Mouse (Mus musculus) adrenal gland, adult (tissue): ENCODE measurements at regions not wholly inside any gene's neighbourhood (a gene's known extent, or its start where the extent isn't known, plus 50 kb on each side); places are given as distances from the start of the nearest gene placed in this dataset.
A peak's percentile ranks its signal among the peaks of the same experiment; 100 is the strongest.
"Not testable (repeated sequence)": the region's sequence is repeated elsewhere in the genome, so short reads cannot be mapped to it uniquely, and the experiment has no call there.

Experiments
- DNase-seq, 2 experiments: peaks; one replicate each; pipeline ENCODE4 v3.0.0; 2022 to 2023; ENCODE audit warnings: low spot score in 1 of 2; ENCODE audit not compliant: inconsistent age in 2 of 2

DNA sequence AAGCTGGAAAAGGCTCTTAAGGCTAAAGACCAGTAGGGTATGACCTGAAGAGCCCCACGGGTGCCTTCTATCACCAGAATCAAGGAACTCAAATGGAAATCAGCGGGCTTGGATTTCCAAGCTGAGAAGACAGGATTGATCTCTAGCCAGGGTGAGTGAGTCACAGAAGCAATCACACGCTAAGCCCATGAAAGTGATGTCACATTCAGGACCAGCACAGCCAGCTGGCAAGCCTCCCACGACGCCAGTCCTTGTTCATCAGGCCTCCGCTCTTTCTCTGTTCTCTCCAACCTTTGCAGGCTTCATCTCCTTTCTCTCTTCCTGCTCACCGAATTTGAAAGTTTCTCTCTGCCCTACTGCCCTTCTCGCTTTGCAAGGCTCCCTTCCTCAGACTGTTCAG is 138.3 kb downstream of the Cdca7 start:
- DNase-seq: peak; percentile 91 to 95

GRCm38 (mm10) chr2:72615869-72616268 is 139.9 kb downstream of the Cdca7 start:
- DNase-seq: no peak

GRCm38 (mm10) chr2:72616412-72616811 is 140.5 kb downstream of the Cdca7 start:
- DNase-seq: no peak

DNA sequence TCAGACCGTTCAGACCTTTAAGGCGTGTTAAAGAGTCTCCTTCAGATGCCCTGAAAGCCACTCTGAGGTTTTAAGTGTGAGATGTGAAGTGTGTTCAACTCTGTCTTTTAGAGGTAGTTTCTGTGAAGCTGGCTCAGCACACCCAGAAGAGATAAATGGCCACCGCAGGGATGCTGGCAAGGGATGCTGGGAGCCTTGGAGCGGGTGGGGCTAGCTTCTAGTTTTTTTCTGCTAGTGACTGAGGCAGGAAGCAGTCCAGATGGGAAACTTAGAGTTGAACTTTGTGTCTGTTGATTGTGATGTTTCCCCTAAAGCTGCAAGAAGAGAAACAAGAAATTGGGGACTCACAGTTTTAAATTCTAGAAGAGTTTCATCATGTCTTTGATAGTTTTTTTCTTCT is 143.5 kb downstream of the Cdca7 start:
- DNase-seq: no peak

DNA sequence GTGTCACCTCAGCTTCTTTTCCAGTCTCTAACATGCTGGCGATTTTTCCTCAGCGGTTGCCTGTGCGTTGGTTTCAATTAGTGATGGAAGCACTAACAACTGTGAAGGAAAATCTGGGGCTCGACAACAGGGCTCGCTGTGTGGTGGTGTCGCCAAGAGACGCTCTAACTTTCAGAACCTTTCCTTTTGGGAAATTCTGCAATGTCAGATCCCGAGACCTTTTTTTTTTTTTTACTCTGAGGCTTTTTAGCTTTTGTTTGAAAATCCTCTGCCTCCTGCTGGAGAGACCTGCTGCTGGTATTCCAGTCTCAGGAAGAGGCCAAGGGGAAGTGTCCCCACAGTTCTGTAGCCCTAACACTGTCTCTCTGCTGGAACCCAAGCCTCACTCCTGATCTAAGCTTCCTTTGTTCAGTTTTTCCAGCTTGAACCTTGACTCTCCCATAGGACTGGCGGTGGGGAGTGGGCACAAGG is 144.3 kb downstream of the Cdca7 start:
- no peak for DNase-seq

GRCm38 (mm10) chr2:72627915-72628314 is 152.0 kb downstream of the Cdca7 start:
- peak; percentile 41 to 62 for DNase-seq

GRCm38 (mm10) chr2:72628626-72629470 is 152.9 kb downstream of the Cdca7 start:
- DNase-seq: peak in 1 of 2 experiments; percentile 55

DNA sequence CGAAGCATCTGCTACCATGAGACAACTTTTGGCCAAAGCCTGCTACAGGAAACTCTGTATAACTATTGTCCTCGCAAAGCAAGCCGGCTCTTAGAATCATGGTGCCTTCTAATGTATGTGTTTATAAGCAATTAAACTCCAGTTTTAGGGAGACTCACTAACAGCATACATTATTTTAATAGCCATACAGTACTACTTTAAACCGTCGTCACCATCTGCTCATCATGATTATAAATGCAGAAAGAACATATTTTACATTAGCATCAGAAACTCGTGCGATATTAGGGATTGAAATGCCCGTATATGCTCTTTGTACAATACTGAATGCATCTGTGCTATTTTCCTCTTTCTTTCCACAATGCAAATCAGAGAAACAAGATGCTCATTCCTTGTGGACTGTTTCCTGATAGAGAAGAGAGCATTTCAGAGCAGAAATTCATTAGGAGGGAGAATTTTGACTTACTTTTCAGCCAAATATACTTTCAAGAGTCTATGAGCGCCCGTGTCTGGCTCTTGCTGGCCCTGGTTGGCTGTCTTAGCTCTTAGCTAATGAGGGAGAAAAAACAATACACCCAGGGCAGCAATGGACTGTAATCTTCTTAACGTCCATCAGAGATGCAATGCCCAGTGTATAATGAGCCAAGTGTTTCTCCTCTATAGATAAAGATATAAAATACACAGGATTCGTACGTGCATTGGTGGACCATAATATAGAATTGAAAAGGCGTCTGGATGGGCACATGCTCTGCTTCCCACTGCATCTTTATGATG is 153.9 kb downstream of the Cdca7 start:
- DNase-seq: no peak

GRCm38 (mm10) chr2:72637881-72638620 is 162.1 kb downstream of the Cdca7 start:
- no peak for DNase-seq

DNA sequence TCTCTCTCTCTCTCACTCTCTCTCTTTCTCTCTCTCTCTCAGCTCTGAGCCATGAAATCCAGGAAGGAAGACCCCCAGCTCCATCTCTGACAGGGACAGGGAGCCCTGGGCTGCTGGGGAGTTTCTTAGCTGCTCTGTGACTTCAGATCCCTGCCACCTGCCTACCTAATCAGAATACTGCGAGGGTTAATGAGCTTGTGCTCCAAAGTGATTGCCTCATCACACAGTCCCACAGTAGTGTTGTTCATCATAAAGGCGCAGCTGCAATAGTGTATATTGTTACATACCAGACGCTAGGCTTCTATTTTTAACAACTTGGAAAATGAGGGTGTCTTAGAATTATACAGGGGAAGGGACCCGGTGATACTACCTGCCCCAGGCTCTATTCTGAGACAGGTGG is 163.1 kb downstream of the Cdca7 start:
- DNase-seq: no peak

GRCm38 (mm10) chr2:72641228-72641627 is 165.3 kb downstream of the Cdca7 start:
- DNase-seq: no peak

- DNase-seq: no peak
Observed at GRCm38 (mm10) chr2:72644151-72644843, 168.3 kb downstream of the Cdca7 start.

DNA sequence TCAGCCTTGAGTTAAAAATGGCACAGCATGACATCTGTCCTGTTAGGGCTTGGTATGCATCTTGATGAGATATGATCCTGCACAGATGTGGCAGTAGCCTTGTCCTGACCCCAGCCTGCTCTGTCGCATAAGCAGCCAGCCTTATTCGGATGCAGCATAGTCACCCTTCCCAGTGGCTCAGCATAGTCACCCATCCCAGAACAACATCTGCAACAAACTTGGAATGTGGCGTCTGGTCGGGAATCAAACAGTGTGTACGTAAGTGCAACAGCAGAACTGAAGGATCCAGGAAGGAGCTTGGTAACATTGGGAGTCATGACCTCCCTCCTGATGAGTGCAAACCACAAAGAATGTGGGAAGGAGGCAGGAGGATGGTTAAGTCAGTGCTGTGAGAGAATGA is 171.7 kb downstream of the Cdca7 start:
- no peak for DNase-seq

DNA sequence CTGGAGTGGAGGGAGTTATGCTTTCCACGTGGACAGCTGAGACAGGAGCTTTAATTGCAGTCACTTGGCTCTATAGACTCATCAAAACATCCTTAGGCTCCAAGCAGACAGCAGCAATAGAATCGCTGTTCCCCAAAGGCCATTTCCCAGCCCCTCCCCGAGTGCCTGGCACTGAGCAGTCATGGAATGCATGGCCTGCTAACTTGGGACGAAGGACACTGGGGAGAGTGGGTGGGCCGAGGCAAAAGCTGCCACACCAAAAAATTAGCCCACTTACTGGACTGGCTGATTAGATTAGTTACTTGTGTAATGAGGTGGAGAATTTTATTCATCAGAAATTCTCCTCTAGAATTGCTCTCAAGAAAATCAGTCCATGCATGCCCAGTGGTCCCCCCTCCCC is 172.3 kb downstream of the Cdca7 start:
- no peak for DNase-seq

GRCm38 (mm10) chr2:72655864-72656263 is 179.9 kb downstream of the Cdca7 start:
- DNase-seq: peak in 1 of 2 experiments; percentile 32

DNA sequence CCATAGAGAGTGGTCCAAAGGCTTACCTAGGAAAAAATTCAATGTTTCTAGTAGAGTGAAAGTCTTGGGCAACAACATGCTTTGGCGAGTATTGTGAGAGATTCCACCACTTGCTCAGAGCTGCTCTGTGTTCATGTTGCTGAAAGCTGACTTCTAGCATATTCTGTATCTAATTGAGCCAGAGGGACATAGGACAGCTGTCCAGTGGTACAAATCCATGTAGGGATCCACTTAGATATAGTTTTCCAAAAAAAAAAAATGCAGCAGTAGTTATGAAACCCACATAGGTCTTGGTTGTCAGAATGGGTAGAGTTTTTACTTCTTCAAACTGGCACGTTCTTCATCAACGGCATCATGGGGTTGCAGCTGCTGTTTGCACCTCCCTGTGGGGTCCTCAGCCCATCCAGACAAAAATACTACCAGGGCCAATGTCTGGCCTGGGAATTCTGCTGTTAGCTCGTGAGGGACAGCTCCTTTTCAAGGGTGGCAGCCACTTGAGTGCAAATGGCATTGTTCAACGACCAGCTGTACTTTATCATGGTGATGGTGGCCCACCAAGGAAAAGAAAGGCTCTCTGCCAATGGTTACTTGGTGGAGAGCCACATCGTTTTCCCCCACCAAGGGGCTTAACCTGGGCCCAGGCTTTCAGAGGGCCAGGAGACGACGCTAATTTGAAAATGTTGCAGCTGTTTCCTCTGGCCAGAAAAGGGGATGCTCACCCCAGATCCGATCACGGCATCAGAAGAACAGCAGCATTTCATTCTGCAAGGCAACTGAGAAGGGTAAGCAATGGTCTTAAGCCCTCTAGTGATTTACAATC is 181.4 kb downstream of the Cdca7 start:
- DNase-seq: no peak

GRCm38 (mm10) chr2:72662396-72662795 is 186.4 kb downstream of the Cdca7 start:
- no peak for DNase-seq

DNA sequence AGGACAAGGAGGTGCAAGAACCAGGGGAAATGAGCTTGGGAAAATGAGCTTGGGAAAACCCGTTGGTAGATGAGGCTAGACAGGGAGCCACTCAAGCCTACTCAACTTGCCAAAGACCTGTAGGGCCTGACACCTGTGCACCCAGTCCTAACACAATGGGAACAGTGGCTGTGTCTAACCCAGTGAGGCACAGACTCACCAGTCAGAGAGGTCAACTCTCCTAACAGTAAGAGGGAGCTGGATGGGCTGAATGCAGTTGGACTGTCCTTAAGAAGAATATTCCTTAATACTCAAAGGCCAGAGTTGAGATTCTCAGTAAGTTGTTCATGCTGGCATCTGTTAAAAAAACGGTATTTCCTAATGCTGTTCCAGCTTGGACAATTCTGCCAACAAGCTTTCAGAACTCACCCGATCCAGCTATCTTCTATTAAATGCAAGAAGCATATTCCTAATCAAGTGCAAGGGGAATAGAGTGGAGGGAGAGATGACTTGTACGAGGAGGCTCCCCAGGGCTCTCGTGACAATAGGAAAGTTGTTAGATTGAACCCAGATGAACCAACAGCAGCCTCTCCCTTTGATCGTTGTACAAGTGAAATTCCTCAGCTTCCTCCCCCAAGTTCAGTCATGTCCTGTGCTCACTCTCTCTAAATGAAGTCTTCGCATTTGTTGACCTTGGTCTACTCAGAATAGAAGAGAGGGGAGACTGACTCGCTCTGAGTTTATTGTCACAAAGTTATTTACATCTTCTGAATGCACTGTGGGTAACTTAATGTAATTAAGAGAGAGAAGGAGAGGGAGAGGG is 187.2 kb downstream of the Cdca7 start:
- DNase-seq: no peak

- DNase-seq: not testable (repeated sequence)
Observed at GRCm38 (mm10) chr2:72667396-72667795, 191.4 kb downstream of the Cdca7 start.
